Mouse (Mus musculus) forebrain, embryonic 14.5 days (tissue): Measurements from ENCODE around the gene Tmbim6. TPM values are rescaled to one million over a fixed set of nuclear protein-coding genes. Genes with fewer than 3 reads are reported as not detected.
A peak's percentile ranks its signal among the peaks of the same experiment; 100 is the strongest.

Experiments
- ATAC-seq: fragments of 200-750 bp; cut with Nextera tagmentation; 2 replicates; pipeline ENCODE4 v1.8.0; 2017; ENCODE audit warnings: mild to moderate bottlenecking, moderate library complexity
- DNase-seq: peaks from one replicate; pipeline ENCODE4 v3.0.0-alpha.2; 2015; ENCODE audit warnings: low spot score
- H3K27ac ChIP-seq: fragments of 300-500 bp; sonication (generic); 2 replicates; pipeline ENCODE4 v1.5.1; 2014; ENCODE audit warnings: low read depth, mild to moderate bottlenecking, control low read depth, low read length, moderate library complexity
- H3K27me3 ChIP-seq: fragments of 300-500 bp; sonication (generic); replicated peaks from 2 replicates; pipeline ENCODE4 v1.6.1; 2014; ENCODE audit warnings: low read length, control low read depth, mixed read lengths; ENCODE audit not compliant: control insufficient read depth, insufficient read depth
- H3K36me3 ChIP-seq: fragments of 300-500 bp; sonication (generic); 2 replicates; pipeline ENCODE4 v1.6.1; 2014; ENCODE audit warnings: low read length, control low read depth; ENCODE audit not compliant: control insufficient read depth, insufficient read depth
- H3K4me1 ChIP-seq: fragments of 300-500 bp; sonication (generic); 2 replicates; pipeline ENCODE4 v1.6.1; 2014; ENCODE audit warnings: antibody characterized with exemption, low read length, control low read depth; ENCODE audit not compliant: control insufficient read depth, insufficient read depth
- H3K4me2 ChIP-seq: fragments of 300-500 bp; sonication (generic); 2 replicates; pipeline ENCODE4 v1.6.1; 2014; ENCODE audit warnings: mild to moderate bottlenecking, control low read depth, low read length
- H3K4me3 ChIP-seq: fragments of 300-500 bp; sonication (generic); 2 replicates; pipeline ENCODE4 v1.5.1; 2014; ENCODE audit warnings: low read depth, low read length, control low read depth
- H3K9ac ChIP-seq: fragments of 300-500 bp; sonication (generic); 2 replicates; pipeline ENCODE4 v1.6.1; 2014; ENCODE audit warnings: mild to moderate bottlenecking, low read length, control low read depth, moderate library complexity
- H3K9me3 ChIP-seq: fragments of 300-500 bp; sonication (generic); replicated peaks from 2 replicates; pipeline ENCODE4 v1.6.1; 2016; ENCODE audit warnings: low read length, control low read depth, mixed read lengths; ENCODE audit not compliant: control insufficient read depth
- WGBS: fragments of 180-500 bp; shearing (Covaris S2); extraction: QIAGEN DNeasy Blood & Tissue Kit; methylation state at CpG from one replicate; pipeline ENCODE4 v1.1.7; 2014; 5-methylcytosine and 5-hydroxymethylcytosine counted together
- polyA plus RNA-seq: library from polyadenylated mRNA; unstranded; fragments of >200 nt; fragmentation: Nextera tagmentation; extraction: Ambion mirVana; gene quantifications from 2 replicates; pipeline ENCODE4 v1.2.1, GENCODE M21; 2014

The Tmbim6 gene
- polyA plus RNA-seq, 1 experiment from 2014 or later = 247 TPM

GRCm38 (mm10) chr15:99431967-99432366, 39.3 kb downstream of the Tmbim6 start:
- Histone ChIP-seq H3K36me3 (peaks cover 55% of the 10 kb centered on the region), H3K27ac (no peak overlapping the region)

GRCm38 (mm10) chr15:99433081-99433718, 40.5 kb downstream of the Tmbim6 start:
- Histone ChIP-seq H3K36me3 (peaks cover 43% of the 10 kb centered on the region), H3K9me3 (no peaks in the 10 kb centered on the region), H3K4me3 (no peak overlapping the region), H3K4me2 (no peak overlapping the region), H3K27me3 (no peaks in the 10 kb centered on the region), H3K4me1 (no peaks in the 10 kb centered on the region), H3K27ac (no peak overlapping the region), H3K9ac (no peak overlapping the region)
- DNase-seq = no peak
- 90% methylated on average over 16 of the region's 16 CpGs for WGBS
- ATAC-seq = no peak

More at GRCm38 (mm10) chr15:99431967-99432366, 39.3 kb downstream of the Tmbim6 start:
- no peak overlapping the region for H3K4me2 ChIP-seq
- no peaks in the 10 kb centered on the region for H3K27me3 ChIP-seq
- no peak overlapping the region for H3K9ac ChIP-seq
- H3K9me3 ChIP-seq = no peaks in the 10 kb centered on the region
- WGBS = 89% methylated on average over 8 of the region's 8 CpGs
- no peak for DNase-seq
- no peak overlapping the region for H3K4me3 ChIP-seq
- no peaks in the 10 kb centered on the region for H3K4me1 ChIP-seq
- no peak for ATAC-seq

DNA sequence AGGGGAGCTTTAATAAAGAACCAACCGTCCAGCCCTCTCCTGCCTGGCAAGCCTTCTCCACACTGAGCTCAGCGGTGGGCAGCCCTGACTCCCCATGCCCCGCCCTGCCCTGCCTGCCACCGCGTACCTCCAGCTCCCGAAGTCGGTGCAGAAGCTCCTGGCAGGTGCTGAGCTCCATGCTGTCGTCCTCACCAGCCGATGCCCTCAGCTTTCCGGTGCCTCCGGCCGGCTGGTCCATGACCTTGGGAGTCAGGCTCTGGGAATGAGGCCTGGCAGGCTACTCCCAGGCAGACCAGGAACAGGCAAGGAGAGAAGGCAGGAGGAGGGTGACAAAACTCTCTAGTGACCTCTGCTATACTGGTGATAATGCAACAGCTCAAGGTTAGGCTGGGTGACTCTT, 41.2 kb downstream of the Tmbim6 start:
- WGBS = 90% methylated on average over 12 of the region's 12 CpGs
- Histone ChIP-seq H3K36me3 (peaks cover 42% of the 10 kb centered on the region), H3K4me3 (no peak overlapping the region), H3K9me3 (no peaks in the 10 kb centered on the region), H3K27me3 (no peaks in the 10 kb centered on the region), H3K4me1 (no peaks in the 10 kb centered on the region), H3K27ac (no peak overlapping the region), H3K9ac (no peak overlapping the region), H3K4me2 (no peak overlapping the region)
- DNase-seq (no peak), ATAC-seq (no peak)

- 84% methylated on average over 8 of the region's 8 CpGs for WGBS
- no peaks in the 10 kb centered on the region for H3K27me3 ChIP-seq
- no peak overlapping the region for H3K27ac ChIP-seq
- H3K9ac ChIP-seq = no peak overlapping the region
- no peaks in the 10 kb centered on the region for H3K9me3 ChIP-seq
- H3K36me3 ChIP-seq = peaks cover 9% of the 10 kb centered on the region
- ATAC-seq (no peak), DNase-seq (no peak)
- H3K4me2 ChIP-seq = no peak overlapping the region
- no peak overlapping the region for H3K4me3 ChIP-seq
- peaks cover 15% of the 10 kb centered on the region for H3K4me1 ChIP-seq
These were observed 46.5 kb downstream of the Tmbim6 start for GRCm38 (mm10) chr15:99438966-99439698.

- H3K9ac ChIP-seq = no peak overlapping the region
- peak; percentile 81 for DNase-seq
- no peaks in the 10 kb centered on the region for H3K9me3 ChIP-seq
- H3K4me2 ChIP-seq = no peak overlapping the region
- peaks cover 15% of the 10 kb centered on the region for H3K4me1 ChIP-seq
- H3K27ac ChIP-seq = peak overlapping the region; percentile 83
- peaks cover 9% of the 10 kb centered on the region for H3K36me3 ChIP-seq
- no peak overlapping the region for H3K4me3 ChIP-seq
- peak; percentile 82 for ATAC-seq
- no peaks in the 10 kb centered on the region for H3K27me3 ChIP-seq
- 38% methylated on average over 2 of the region's 2 CpGs for WGBS
These were observed 47.6 kb downstream of the Tmbim6 start for GRCm38 (mm10) chr15:99440112-99440815.

GRCm38 (mm10) chr15:99440816-99441457, 48.3 kb downstream of the Tmbim6 start:
- 46% methylated on average over 8 of the region's 8 CpGs for WGBS
- ATAC-seq = peak; percentile 20; the same call in 1 of the 2 replicates

DNA sequence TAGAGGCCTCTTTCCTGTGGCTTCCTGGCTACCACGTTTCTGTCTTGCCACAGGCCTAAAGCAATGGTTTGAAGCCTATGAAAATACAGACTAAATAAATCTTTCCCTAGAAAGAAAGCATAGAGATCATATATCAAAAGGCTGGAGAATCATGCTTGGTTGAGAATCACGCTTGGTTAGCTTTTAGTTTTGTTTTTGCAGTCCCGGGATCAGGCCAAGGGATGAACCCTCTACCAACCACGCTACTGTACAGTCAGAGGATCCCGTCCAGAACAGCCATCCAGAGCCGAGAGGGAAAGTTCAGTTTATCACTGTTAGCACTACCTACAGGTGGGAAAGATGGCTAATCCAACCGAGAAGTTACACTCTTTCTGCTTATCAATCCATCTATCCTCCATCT, 49.7 kb downstream of the Tmbim6 start:
- H3K4me2 ChIP-seq = no peak overlapping the region
- DNase-seq (no peak), ATAC-seq (no peak)
- peaks cover 9% of the 10 kb centered on the region for H3K36me3 ChIP-seq
- 90% methylated on average over 7 of the region's 7 CpGs for WGBS
- no peak overlapping the region for H3K27ac ChIP-seq
- no peak overlapping the region for H3K4me3 ChIP-seq
- no peak overlapping the region for H3K9ac ChIP-seq
- peaks cover 15% of the 10 kb centered on the region for H3K4me1 ChIP-seq
- no peaks in the 10 kb centered on the region for H3K27me3 ChIP-seq
- H3K9me3 ChIP-seq = no peaks in the 10 kb centered on the region

More at GRCm38 (mm10) chr15:99440816-99441457, 48.3 kb downstream of the Tmbim6 start:
- peaks cover 15% of the 10 kb centered on the region for H3K4me1 ChIP-seq
- no peaks in the 10 kb centered on the region for H3K27me3 ChIP-seq
- peak overlapping the region; percentile 83 for H3K27ac ChIP-seq
- no peak overlapping the region for H3K4me3 ChIP-seq
- peaks cover 9% of the 10 kb centered on the region for H3K36me3 ChIP-seq
- H3K4me2 ChIP-seq = no peak overlapping the region
- peak; percentile 38 for DNase-seq
- H3K9me3 ChIP-seq = no peaks in the 10 kb centered on the region
- H3K9ac ChIP-seq = no peak overlapping the region

GRCm38 (mm10) chr15:99445567-99445966, 52.9 kb downstream of the Tmbim6 start:
- no peak for DNase-seq
- Histone ChIP-seq H3K4me2 (no peak overlapping the region), H3K27ac (no peak overlapping the region)

More at GRCm38 (mm10) chr15:99445567-99445966, 52.9 kb downstream of the Tmbim6 start:
- Histone ChIP-seq H3K4me1 (peaks cover 9% of the 10 kb centered on the region), H3K36me3 (0 out of 2 replicates have a peak, but pooled peaks cover 2% of the 10 kb centered on the region), H3K27me3 (no peaks in the 10 kb centered on the region), H3K4me3 (no peak overlapping the region), H3K9me3 (no peaks in the 10 kb centered on the region), H3K9ac (no peak overlapping the region)
- 53% methylated on average over 6 of the region's 6 CpGs for WGBS
- ATAC-seq = no peak
